In genomic region chr1:47277839-47278238, GRCm38 (mm10) we compare ENCODE assay signal across 9 mouse cellular contexts.
A peak's percentile ranks its signal among the peaks of the same experiment; 100 is the strongest.
DNase-seq lines count a peak whose midpoint lies in the region; ATAC-seq lines count a peak whose summit lies in the region.
"Had no signal": no experiment of that assay in that cellular context is flagged by ENCODE, and none has a peak within 500 bp of the region (broad histone marks: within the 10 kb centered on the region; RNA-seq: fewer than 3 reads in every experiment).

No protein-coding gene starts in this region.

- H3K36me3 ChIP-seq in hindbrain, embryonic 12.5 days, result no peaks in the 10 kb centered on the region
- no peaks in the 10 kb centered on the region for H3K36me3 ChIP-seq in liver, embryonic 12.5 days
- H3K36me3 ChIP-seq: lung, embryonic 15.5 days had no signal

- intact Hi-C loops in left cerebral cortex, postnatal 4 days (cut with DNase I), result no loop called here

- H3K9ac ChIP-seq in hindbrain, embryonic 12.5 days, result no peak overlapping the region
- H3K9ac ChIP-seq in liver, embryonic 12.5 days, result no peak overlapping the region
- H3K9ac ChIP-seq: lung, embryonic 15.5 days had no signal

- peak; percentile 43 for DNase-seq in right cerebral cortex, adult 18-20 months
- no peak for DNase-seq in right cerebral cortex, postnatal 14 days
- peak; percentile 74 to 89 for DNase-seq in cerebellum, postnatal 10 days
- DNase-seq in left cerebral cortex, postnatal 4 days, result peak; percentile 36
- DNase-seq in yolk sac, embryonic 10.5 days (ENCODE audit: low spot score), result peak; percentile 11
- DNase-seq in lung, postnatal 14 days, result no peak

- H3K9me3 ChIP-seq in hindbrain, embryonic 12.5 days (replicated peaks), result no peaks in the 10 kb centered on the region
- no peaks in the 10 kb centered on the region for H3K9me3 ChIP-seq in liver, embryonic 12.5 days (replicated peaks)
- H3K9me3 ChIP-seq: lung, embryonic 15.5 days had no signal

- H3K4me3 ChIP-seq in hindbrain, embryonic 12.5 days, result no peak overlapping the region
- H3K4me3 ChIP-seq in liver, embryonic 12.5 days, result no peak overlapping the region
- H3K4me3 ChIP-seq: lung, embryonic 15.5 days had no signal

- H3K4me1 ChIP-seq in hindbrain, embryonic 12.5 days, result peaks cover 6% of the 10 kb centered on the region; the same call in 1 of the 2 replicates
- no peaks in the 10 kb centered on the region for H3K4me1 ChIP-seq in liver, embryonic 12.5 days
- H3K4me1 ChIP-seq: lung, embryonic 15.5 days had no signal

- no peak overlapping the region for H3K27ac ChIP-seq in hindbrain, embryonic 12.5 days
- H3K27ac ChIP-seq in liver, embryonic 12.5 days, result no peak overlapping the region
- H3K27ac ChIP-seq: lung, embryonic 15.5 days had no signal

- ATAC-seq in hindbrain, embryonic 12.5 days (ENCODE audit: low FRiP score), result peak; percentile 77
- no peak for ATAC-seq in liver, embryonic 12.5 days

- no peaks in the 10 kb centered on the region for H3K27me3 ChIP-seq in hindbrain, embryonic 12.5 days
- H3K27me3 ChIP-seq in liver, embryonic 12.5 days (replicated peaks), result no peaks in the 10 kb centered on the region
- H3K27me3 ChIP-seq: lung, embryonic 15.5 days had no signal

- WGBS in hindbrain, embryonic 12.5 days, result 25% methylated on average over 2 of the region's 2 CpGs
- 21% methylated on average over 2 of the region's 2 CpGs for WGBS in liver, embryonic 12.5 days (ENCODE audit: insufficient replicate concordance)

- no peak overlapping the region for H3K4me2 ChIP-seq in hindbrain, embryonic 12.5 days (replicated peaks)
- H3K4me2 ChIP-seq in liver, embryonic 12.5 days, result no peak overlapping the region
- H3K4me2 ChIP-seq: lung, embryonic 15.5 days had no signal

Comparison
In these comparisons a context has a peak if more than half of its experiments do, and no peak if none do; other contexts are left out.
1. DNase-seq: peak in right cerebral cortex, adult 18-20 months (single experiment), cerebellum, postnatal 10 days (2 of 2), left cerebral cortex, postnatal 4 days (single experiment) and yolk sac, embryonic 10.5 days (single experiment); none in right cerebral cortex, postnatal 14 days (single experiment) and lung, postnatal 14 days (single experiment).